Mouse (Mus musculus) C2C12 (cell line): ENCODE measurements around the gene Il33.

Experiments
- CEBPB ChIP-seq: IDR thresholded peaks from one replicate; pipeline ENCODE4 v1.6.1; 2011; ENCODE audit warnings: low read depth, mild to moderate bottlenecking, control low read depth, moderate library complexity
- CTCF ChIP-seq: IDR thresholded peaks from one replicate; pipeline ENCODE4 v1.5.1; 2011; ENCODE audit not compliant: control insufficient read depth, insufficient read depth, insufficient read length
- MAX ChIP-seq: IDR thresholded peaks from one replicate; pipeline ENCODE4 v1.6.1; 2011; ENCODE audit warnings: mild to moderate bottlenecking, control low read depth
- USF1 ChIP-seq: IDR thresholded peaks from one replicate; pipeline ENCODE4 v1.6.1; 2011; ENCODE audit warnings: low read depth, mild to moderate bottlenecking, control low read depth, moderate library complexity

GRCm38 (mm10) chr19:29926101-29926755 lies 1.3 kb downstream of the Il33 start:
- TF ChIP-seq CTCF (no peak), CEBPB (no peak), USF1 (no peak), MAX (no peak)
